Mouse (Mus musculus) ES-E14 (cell line): ENCODE measurements around the gene Ippk.

Experiments
- HCFC1 ChIP-seq: IDR thresholded peaks from 2 replicates; pipeline ENCODE4 v1.6.1; 2012; ENCODE audit warnings: low read length, inconsistent platforms, borderline replicate concordance; ENCODE audit not compliant: insufficient read depth
- ZNF384 ChIP-seq: IDR thresholded peaks from 2 replicates; pipeline ENCODE4 v1.6.1; 2012; ENCODE audit warnings: low read depth, low read length, inconsistent platforms

- TF ChIP-seq ZNF384: no peak
- no peak for TF ChIP-seq HCFC1
Observed at GRCm38 (mm10) chr13:49384751-49385463, 36.1 kb upstream of the Ippk start.
